Mouse (Mus musculus) T-helper 17 cell (primary cell): ENCODE results near the gene Ttc27.

Experiments
- in situ Hi-C, 2 experiments: fragments of 300-600 bp; cut with MboI, MseI; formaldehyde crosslinking; loops; 1 replicate in 1 of 2; 2 replicates in 1 of 2; pipeline ENCODE4 v1.15.1; 2025; ENCODE audit warnings: high pct_unique_total_duplicates in 2 of 2

Ttc27 gene

GRCm38 (mm10) chr17:74875740-74876139 is 158.2 kb downstream of the Ttc27 start:
- in situ Hi-C loops = loop anchor here in 1 of 2 experiments (5.0 kb wide), 1 partner anchor 53 kb away; no protein-coding TSS in a partner anchor

- in situ Hi-C loops = loop anchor here in 1 of 2 experiments (5.0 kb wide), 1 partner anchor 55 kb away; no protein-coding TSS in a partner anchor
Observed at GRCm38 (mm10) chr17:74876954-74877353, 159.4 kb downstream of the Ttc27 start.

GRCm38 (mm10) chr17:74879768-74880167 is 162.2 kb downstream of the Ttc27 start:
- in situ Hi-C loops = loop anchor here (5.0 to 10.0 kb wide), 3 partner anchors 57 to 635 kb away; no protein-coding TSS in a partner anchor

- in situ Hi-C loops = loop anchor here in 1 of 2 experiments (10.0 kb wide), 2 partner anchors 438 to 628 kb away; no protein-coding TSS in a partner anchor
Observed at GRCm38 (mm10) chr17:74887039-74887438, 169.5 kb downstream of the Ttc27 start.

- in situ Hi-C loops = loop anchor here in 1 of 2 experiments (10.0 kb wide), 2 partner anchors 436 to 626 kb away; no protein-coding TSS in a partner anchor
Observed at GRCm38 (mm10) chr17:74888836-74889534, 171.5 kb downstream of the Ttc27 start.

- in situ Hi-C loops = loop anchor here in 1 of 2 experiments (10.0 kb wide), 2 partner anchors 435 to 625 kb away; no protein-coding TSS in a partner anchor
Observed at GRCm38 (mm10) chr17:74889535-74890117, 172.1 kb downstream of the Ttc27 start.

- in situ Hi-C loops = no loop called here
Observed at GRCm38 (mm10) chr17:74902453-74902852, 184.9 kb downstream of the Ttc27 start.

GRCm38 (mm10) chr17:74903411-74904331 is 186.1 kb downstream of the Ttc27 start:
- in situ Hi-C loops = no loop called here

- in situ Hi-C loops = no loop called here
Observed at GRCm38 (mm10) chr17:74904332-74904687, 186.8 kb downstream of the Ttc27 start.

GRCm38 (mm10) chr17:74904956-74905355 is 187.4 kb downstream of the Ttc27 start:
- in situ Hi-C loops = no loop called here

- in situ Hi-C loops = no loop called here
Observed at GRCm38 (mm10) chr17:74912995-74913394, 195.5 kb downstream of the Ttc27 start.
